Comparison of ENCODE assay signal across 27 mouse cellular contexts in the genomic region with DNA sequence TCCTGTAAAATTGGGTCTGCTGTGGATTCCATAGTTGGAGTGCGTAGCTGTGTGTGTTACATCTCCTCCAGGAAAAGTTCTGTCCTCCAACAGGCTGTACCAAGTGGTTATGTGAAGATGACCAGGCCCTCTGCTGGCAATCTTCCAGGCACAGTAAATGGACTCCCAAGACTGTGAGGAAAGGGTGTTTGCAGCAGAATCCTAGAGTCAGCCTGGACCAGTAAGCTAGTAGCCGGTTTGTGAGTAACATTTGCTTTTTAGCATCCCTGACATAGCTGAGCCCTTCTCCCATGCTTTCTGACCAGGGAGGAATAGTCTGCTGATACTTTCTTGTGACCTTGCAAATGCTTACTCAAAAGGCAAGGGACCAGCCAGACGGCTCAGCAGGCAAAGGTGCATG. TPM values are rescaled to one million over a fixed set of nuclear protein-coding genes. Genes with fewer than 3 reads are reported as not detected.
A peak's percentile ranks its signal among the peaks of the same experiment; 100 is the strongest.
DNase-seq lines count a peak whose midpoint lies in the region; TF ChIP-seq lines count a peak whose summit lies in the region.
"Had no signal": no experiment of that assay in that cellular context is flagged by ENCODE, and none has a peak within 500 bp of the region (broad histone marks: within the 10 kb centered on the region; RNA-seq: fewer than 3 reads in every experiment).

No protein-coding gene starts in this region.

- H3K36me3 ChIP-seq in MEL (ENCODE audit: control insufficient read depth in 1 of 2, insufficient read depth in 2 of 2, low read length in 2 of 2), result peaks cover 7 to 10% of the 10 kb centered on the region in 2 experiments; a peak in 3 of 4 replicates

- no peak for TF ChIP-seq POLR2A in MEL (IDR thresholded peaks at IDR 0.05; ENCODE audit: control insufficient read depth in 1 of 2, insufficient read depth in 1 of 2, low read depth in 1 of 2, low read length in 2 of 2, poor library complexity in 1 of 2)

- no peaks in the 10 kb centered on the region for H3K27me3 ChIP-seq in MEL (ENCODE audit: control insufficient read depth in 1 of 2, insufficient read depth in 2 of 2, low read length in 2 of 2)
- H3K27me3 ChIP-seq: embryonic facial prominence, embryonic 12.5 days; embryonic facial prominence, embryonic 15.5 days; forebrain, embryonic 12.5 days; forebrain, embryonic 15.5 days; heart, embryonic 12.5 days; heart, embryonic 15.5 days; hindbrain, embryonic 13.5 days; intestine, embryonic 15.5 days; Patski had no signal

- no peak for TF ChIP-seq CTCF in MEL (IDR thresholded peaks at IDR 0.05 in 2 of 3, conservative IDR thresholded peaks at IDR 0.05 in 1 of 3; ENCODE audit: control insufficient read depth in 1 of 3, insufficient read depth in 1 of 3, low read depth in 2 of 3, low read length in 3 of 3, poor library complexity in 1 of 3, severe bottlenecking in 1 of 3)

- H3K79me2 ChIP-seq in MEL (ENCODE audit: control insufficient read depth, insufficient read depth, low read length, poor library complexity), result peaks cover 12% of the 10 kb centered on the region

- H3K4me1 ChIP-seq in MEL (ENCODE audit: control insufficient read depth in 1 of 2, insufficient read depth in 2 of 2, low read length in 2 of 2), result no peaks in the 10 kb centered on the region; a peak in 1 of 4 replicates

- H3K9ac ChIP-seq in MEL (ENCODE audit: control insufficient read depth, low read depth, low read length, poor library complexity, severe bottlenecking), result no peak overlapping the region
- H3K9ac ChIP-seq: embryonic facial prominence, embryonic 12.5 days; embryonic facial prominence, embryonic 15.5 days; forebrain, embryonic 12.5 days; forebrain, embryonic 15.5 days; heart, embryonic 12.5 days; heart, embryonic 15.5 days; hindbrain, embryonic 13.5 days; intestine, embryonic 15.5 days had no signal

- no peak overlapping the region for H3K4me3 ChIP-seq in MEL (ENCODE audit: control insufficient read depth in 1 of 2, insufficient read depth in 1 of 2, low read depth in 2 of 2, low read length in 2 of 2)
- H3K4me3 ChIP-seq: embryonic facial prominence, embryonic 12.5 days; embryonic facial prominence, embryonic 15.5 days; erythroblast, embryonic 14.5 days; forebrain, embryonic 12.5 days; forebrain, embryonic 15.5 days; heart, embryonic 12.5 days; heart, embryonic 15.5 days; hindbrain, embryonic 10.5 days; hindbrain, embryonic 13.5 days; intestine, embryonic 15.5 days had no signal

- DNase-seq in 3T3-L1 (ENCODE audit: low read depth, low spot score) (peak; percentile 42), 416B (ENCODE audit: low read depth) (peak; percentile 32), MEL (ENCODE audit: low read depth, low spot score) (peak; percentile 49)
- DNase-seq in mesoderm, embryonic 11.5 days (ENCODE audit: low read depth, low spot score), result peak; percentile 13
- no peak for DNase-seq in left cerebral cortex, adult 8-10 months (ENCODE audit: low spot score in 2 of 2)
- DNase-seq in left cerebral cortex, postnatal 25 days (ENCODE audit: low spot score in 2 of 2), result no peak
- no peak for DNase-seq in embryo, embryonic 9.5 days (ENCODE audit: extremely low spot score)
- DNase-seq: adrenal gland, adult 8-10 months; adrenal gland, postnatal 25 days; cerebellum, adult 11-12 months; cerebellum, adult 9-10 months; cerebellum, postnatal 14 days; gastrocnemius, postnatal 25 days; heart, adult 18-20 months; heart, postnatal 10 days; heart, postnatal 36 days had no signal

- no peak for TF ChIP-seq EP300 in MEL (IDR thresholded peaks at IDR 0.05; ENCODE audit: low read depth in 1 of 2, low read length in 2 of 2)

- no peak for TF ChIP-seq RAD21 in MEL (IDR thresholded peaks at IDR 0.05; ENCODE audit: low read depth, low read length)

- H3K9me3 ChIP-seq in MEL (replicated peaks; ENCODE audit: insufficient read depth, low read length), result no peaks in the 10 kb centered on the region
- H3K9me3 ChIP-seq: embryonic facial prominence, embryonic 12.5 days; embryonic facial prominence, embryonic 15.5 days; forebrain, embryonic 12.5 days; forebrain, embryonic 15.5 days; heart, embryonic 12.5 days; heart, embryonic 15.5 days; hindbrain, embryonic 10.5 days; hindbrain, embryonic 13.5 days; intestine, embryonic 15.5 days had no signal

- no peak overlapping the region for H3K27ac ChIP-seq in MEL (ENCODE audit: control insufficient read depth, low read depth, low read length)
- H3K27ac ChIP-seq: embryonic facial prominence, embryonic 12.5 days; embryonic facial prominence, embryonic 15.5 days; forebrain, embryonic 12.5 days; forebrain, embryonic 15.5 days; heart, embryonic 15.5 days; hindbrain, embryonic 10.5 days; hindbrain, embryonic 13.5 days; intestine, embryonic 15.5 days had no signal

- intact Hi-C loops in left cerebral cortex, postnatal 25 days (cut with DNase I), result no loop called here

TF ChIP-seq in MEL, 35 proteins besides CTCF, POLR2A, EP300 and RAD21:
- TF ChIP-seq CHD2 (IDR thresholded peaks at IDR 0.05; ENCODE audit: low read length) (no peak), GATA1 (IDR thresholded peaks at IDR 0.05; ENCODE audit: low read depth, low read length) (no peak), POLR2AphosphoS2 (IDR thresholded peaks at IDR 0.05; ENCODE audit: low read length) (no peak), TAL1 (IDR thresholded peaks at IDR 0.05; ENCODE audit: low read length) (no peak), ELF1 (IDR thresholded peaks at IDR 0.05; ENCODE audit: low read depth, low read length) (no peak), SMC3 (IDR thresholded peaks at IDR 0.05; ENCODE audit: low read depth, low read length) (no peak), KAT2A (conservative IDR thresholded peaks at IDR 0.05; ENCODE audit: low read depth, low read length) (no peak), JUND (IDR thresholded peaks at IDR 0.05; ENCODE audit: low read depth, low read length) (no peak), BHLHE40 (IDR thresholded peaks at IDR 0.05; ENCODE audit: borderline replicate concordance, low read depth, low read length) (no peak), MAFK (IDR thresholded peaks at IDR 0.05; ENCODE audit: borderline replicate concordance, low read depth, low read length) (no peak), ZKSCAN1 (IDR thresholded peaks at IDR 0.05; ENCODE audit: low read depth, low read length) (no peak), POLR2AphosphoS5 (IDR thresholded peaks at IDR 0.05; ENCODE audit: borderline replicate concordance, low read depth, low read length) (no peak), MYC (IDR thresholded peaks at IDR 0.05; ENCODE audit: low read depth, low read length) (no peak)

RNA-seq across cellular contexts. Expression of gene Ran, which starts 6.3 kb away (rescaled TPM):
- 950 and 1,019 TPM in 2 replicates for total RNA-seq in MEL (2012; rRNA removed)
- polyA plus RNA-seq in MEL (2012; ENCODE audit: insufficient read depth in 1 of 2, insufficient read length in 2 of 2, low read depth in 1 of 2, low replicate concordance in 2 of 2, missing spikeins in 1 of 2), result 1,000 to 10,000 TPM in 1 of 2 experiments, 10 to 100 TPM in 1; 91.6 to 2,479 TPM
- total RNA-seq in left cerebral cortex, adult 8-10 months (2022), result 100 to 1,000 TPM; 162 to 172 (median 168) TPM
- 100 to 1,000 TPM; 150 to 162 TPM for total RNA-seq in left cerebral cortex, postnatal 25 days (2021)

RNA-seq across cellular contexts. Expression of gene Stx2, which starts 17.8 kb away (rescaled TPM):
- 69.0 and 84.8 TPM in 2 replicates for total RNA-seq in MEL (2012; rRNA removed)
- 10 to 100 TPM in 1 of 2 experiments, not detected in 1; 97.1 TPM for polyA plus RNA-seq in MEL (2012; ENCODE audit: insufficient read depth in 1 of 2, insufficient read length in 2 of 2, low read depth in 1 of 2, low replicate concordance in 2 of 2, missing spikeins in 1 of 2)
- 10 to 100 TPM; 20.9 to 27.5 (median 22.3) TPM for total RNA-seq in left cerebral cortex, adult 8-10 months (2022)
- 10 to 100 TPM; 17.7 to 27.1 TPM for total RNA-seq in left cerebral cortex, postnatal 25 days (2021)

Comparison
In these comparisons a context has a peak if more than half of its experiments do, and no peak if none do; other contexts are left out.
1. DNase-seq: peak in 3T3-L1 (single experiment), 416B (single experiment), MEL (single experiment) and mesoderm, embryonic 11.5 days (single experiment); none in left cerebral cortex, adult 8-10 months (0 of 2), left cerebral cortex, postnatal 25 days (0 of 2) and embryo, embryonic 9.5 days (single experiment).